Mouse (Mus musculus): ENCODE results near the gene Gm5148.

Gene Gm5148

GRCm38 (mm10) chr3:37724171-37724804, at the start of gene Gm5148:
Gm5148 (minus strand) TSS chr3:37724490.
- no peak for DNase-seq (ENCODE audit: low read depth, low spot score)

- no peak for DNase-seq (ENCODE audit: low read depth, low spot score)
Measured at GRCm38 (mm10) chr3:37770951-37771350, 46.7 kb upstream of the Gm5148 start.

- DNase-seq (ENCODE audit: low read depth, low spot score), result peak; percentile 84
Measured at GRCm38 (mm10) chr3:37769268-37769756, 45.0 kb upstream of the Gm5148 start.

GRCm38 (mm10) chr3:37767147-37768015, 43.1 kb upstream of the Gm5148 start:
- DNase-seq (ENCODE audit: low read depth, low spot score), result no peak

GRCm38 (mm10) chr3:37766628-37767027, 42.3 kb upstream of the Gm5148 start:
- DNase-seq (ENCODE audit: low read depth, low spot score), result no peak

- DNase-seq (ENCODE audit: low read depth, low spot score), result no peak
Measured at GRCm38 (mm10) chr3:37765971-37766370, 41.7 kb upstream of the Gm5148 start.

- DNase-seq (ENCODE audit: low read depth, low spot score), result no peak
Measured at GRCm38 (mm10) chr3:37765275-37765674, 41.0 kb upstream of the Gm5148 start.

GRCm38 (mm10) chr3:37762303-37762702, 38.0 kb upstream of the Gm5148 start:
- DNase-seq (ENCODE audit: low read depth, low spot score), result no peak

GRCm38 (mm10) chr3:37761741-37762140, 37.5 kb upstream of the Gm5148 start:
- no peak for DNase-seq (ENCODE audit: low read depth, low spot score)

- no peak for DNase-seq (ENCODE audit: low read depth, low spot score)
Measured at GRCm38 (mm10) chr3:37760866-37761265, 36.6 kb upstream of the Gm5148 start.

GRCm38 (mm10) chr3:37758611-37759322, 34.5 kb upstream of the Gm5148 start:
- DNase-seq (ENCODE audit: low read depth, low spot score), result no peak

GRCm38 (mm10) chr3:37758124-37758523, 33.8 kb upstream of the Gm5148 start:
- peak; percentile 37 for DNase-seq (ENCODE audit: low read depth, low spot score)

GRCm38 (mm10) chr3:37757613-37758012, 33.3 kb upstream of the Gm5148 start:
- DNase-seq (ENCODE audit: low read depth, low spot score), result no peak

GRCm38 (mm10) chr3:37756005-37756404, 31.7 kb upstream of the Gm5148 start:
- no peak for DNase-seq (ENCODE audit: low read depth, low spot score)

GRCm38 (mm10) chr3:37754639-37755038, 30.3 kb upstream of the Gm5148 start:
- DNase-seq (ENCODE audit: low read depth, low spot score), result no peak

- DNase-seq (ENCODE audit: low read depth, low spot score), result no peak
Measured at GRCm38 (mm10) chr3:37753148-37753547, 28.9 kb upstream of the Gm5148 start.

- DNase-seq (ENCODE audit: low read depth, low spot score), result no peak
Measured at GRCm38 (mm10) chr3:37748002-37748733, 23.9 kb upstream of the Gm5148 start.

- no peak for DNase-seq (ENCODE audit: low read depth, low spot score)
Measured at GRCm38 (mm10) chr3:37747258-37748001, 23.1 kb upstream of the Gm5148 start.

GRCm38 (mm10) chr3:37744050-37744449, 19.8 kb upstream of the Gm5148 start:
- DNase-seq (ENCODE audit: low read depth, low spot score), result no peak

- DNase-seq (ENCODE audit: low read depth, low spot score), result no peak
Measured at GRCm38 (mm10) chr3:37739996-37740395, 15.7 kb upstream of the Gm5148 start.
